ENCODE assay signal across 26 mouse cellular contexts in genomic region chr12:50851644-50852043, GRCm38 (mm10).
DNase-seq lines count a peak whose midpoint lies in the region; ATAC-seq and TF ChIP-seq lines count a peak whose summit lies in the region.
"Had no signal": no experiment of that assay in that cellular context is flagged by ENCODE, and none has a peak within 500 bp of the region (broad histone marks: within the 10 kb centered on the region; RNA-seq: fewer than 3 reads in every experiment).

No protein-coding gene starts in this region.

- H3K27ac ChIP-seq in forebrain, embryonic 12.5 days, result no peak overlapping the region
- no peak overlapping the region for H3K27ac ChIP-seq in forebrain, embryonic 13.5 days
- no peak overlapping the region for H3K27ac ChIP-seq in neural tube, embryonic 14.5 days (ENCODE audit: low read depth, low read length)
- H3K27ac ChIP-seq in left cerebral cortex, adult 2 months, result no peak overlapping the region
- H3K27ac ChIP-seq: embryonic facial prominence, embryonic 12.5 days; heart, adult 2 months; heart, embryonic 10.5 days; heart, embryonic 13.5 days; hindbrain, embryonic 14.5 days; hindbrain, postnatal 0 days had no signal

- intact Hi-C loops in left cerebral cortex, adult 2 months (cut with DNase I), result no loop called here

- no peak overlapping the region for H3K4me2 ChIP-seq in forebrain, embryonic 12.5 days
- H3K4me2 ChIP-seq in forebrain, embryonic 13.5 days, result no peak overlapping the region
- no peak overlapping the region for H3K4me2 ChIP-seq in neural tube, embryonic 14.5 days (ENCODE audit: low read depth, low read length)
- H3K4me2 ChIP-seq: embryonic facial prominence, embryonic 12.5 days; heart, embryonic 13.5 days; hindbrain, embryonic 14.5 days had no signal

- 57% methylated on average over 3 of the region's 3 CpGs for WGBS in forebrain, embryonic 12.5 days
- WGBS in forebrain, embryonic 13.5 days, result 50% methylated on average over 3 of the region's 3 CpGs
- WGBS in neural tube, embryonic 14.5 days, result 55% methylated on average over 3 of the region's 3 CpGs

- H3K4me1 ChIP-seq in forebrain, embryonic 12.5 days, result no peaks in the 10 kb centered on the region
- H3K4me1 ChIP-seq in forebrain, embryonic 13.5 days, result peaks cover 8% of the 10 kb centered on the region; the same call in 1 of the 2 replicates
- no peaks in the 10 kb centered on the region for H3K4me1 ChIP-seq in neural tube, embryonic 14.5 days (ENCODE audit: control insufficient read depth, insufficient read depth, low read length)
- H3K4me1 ChIP-seq: embryonic facial prominence, embryonic 12.5 days; heart, embryonic 10.5 days; heart, embryonic 13.5 days had no signal

- no peaks in the 10 kb centered on the region for H3K27me3 ChIP-seq in forebrain, embryonic 12.5 days
- no peaks in the 10 kb centered on the region for H3K27me3 ChIP-seq in forebrain, embryonic 13.5 days
- H3K27me3 ChIP-seq in neural tube, embryonic 14.5 days (ENCODE audit: control insufficient read depth, insufficient read depth, low read length), result no peaks in the 10 kb centered on the region
- H3K27me3 ChIP-seq: embryonic facial prominence, embryonic 12.5 days; heart, embryonic 13.5 days had no signal

- H3K4me3 ChIP-seq in forebrain, embryonic 12.5 days (replicated peaks), result no peak overlapping the region
- no peak overlapping the region for H3K4me3 ChIP-seq in forebrain, embryonic 13.5 days
- H3K4me3 ChIP-seq in neural tube, embryonic 14.5 days (ENCODE audit: low read depth, low read length), result no peak overlapping the region
- no peak overlapping the region for H3K4me3 ChIP-seq in left cerebral cortex, adult 2 months
- H3K4me3 ChIP-seq: embryonic facial prominence, embryonic 12.5 days; erythroblast, embryonic 14.5 days; heart, adult 2 months; heart, embryonic 10.5 days; heart, embryonic 13.5 days had no signal

- H3K9me3 ChIP-seq in forebrain, embryonic 12.5 days, result no peaks in the 10 kb centered on the region
- no peaks in the 10 kb centered on the region for H3K9me3 ChIP-seq in forebrain, embryonic 13.5 days (replicated peaks)
- no peaks in the 10 kb centered on the region for H3K9me3 ChIP-seq in neural tube, embryonic 14.5 days (ENCODE audit: control insufficient read depth, low read length)
- H3K9me3 ChIP-seq: embryonic facial prominence, embryonic 12.5 days; heart, embryonic 10.5 days; heart, embryonic 13.5 days had no signal

- no peak overlapping the region for H3K9ac ChIP-seq in forebrain, embryonic 12.5 days
- no peak overlapping the region for H3K9ac ChIP-seq in forebrain, embryonic 13.5 days
- no peak overlapping the region for H3K9ac ChIP-seq in neural tube, embryonic 14.5 days (replicated peaks; ENCODE audit: low read depth, low read length)
- H3K9ac ChIP-seq: embryonic facial prominence, embryonic 12.5 days; heart, embryonic 13.5 days; hindbrain, embryonic 14.5 days had no signal

- peak; percentile 38 for DNase-seq in brain, embryonic 14.5 days (ENCODE audit: low read depth)
- peak; percentile 76 for DNase-seq in retina, postnatal 1 day
- DNase-seq in left cerebral cortex, adult 2 months (ENCODE audit: extremely low spot score in 1 of 2, low spot score in 2 of 2), result no peak
- DNase-seq: adrenal gland, adult 8-10 months; adrenal gland, postnatal 25 days; cerebellum, adult 18-20 months; cerebellum, adult 9-10 months; cerebellum, postnatal 14 days; gastrocnemius, postnatal 10 days; gastrocnemius, postnatal 36 days; heart, adult 2 months; heart, postnatal 14 days; heart, postnatal 4 days had no signal

- TF ChIP-seq CTCF in brain, embryonic 14.5 days (IDR thresholded peaks at IDR 0.05; ENCODE audit: borderline replicate concordance, extremely low read depth, insufficient read depth, insufficient read length), result no peak
- no peak for TF ChIP-seq CTCF in left cerebral cortex, adult 2 months (IDR thresholded peaks at IDR 0.05)

- TF ChIP-seq POLR2A in brain, embryonic 14.5 days (IDR thresholded peaks at IDR 0.05; ENCODE audit: borderline replicate concordance, extremely low read depth, insufficient read depth, insufficient read length, poor library complexity, severe bottlenecking), result no peak

- H3K36me3 ChIP-seq in forebrain, embryonic 12.5 days (replicated peaks), result no peaks in the 10 kb centered on the region
- no peaks in the 10 kb centered on the region for H3K36me3 ChIP-seq in forebrain, embryonic 13.5 days (ENCODE audit: poor library complexity, severe bottlenecking)
- H3K36me3 ChIP-seq in neural tube, embryonic 14.5 days (ENCODE audit: control insufficient read depth, insufficient read depth, low read length), result no peaks in the 10 kb centered on the region
- H3K36me3 ChIP-seq: embryonic facial prominence, embryonic 12.5 days; heart, embryonic 10.5 days; heart, embryonic 13.5 days had no signal

- ATAC-seq in forebrain, embryonic 12.5 days (ENCODE audit: low FRiP score), result peak; percentile 86; the same call in 1 of the 2 replicates
- ATAC-seq in forebrain, embryonic 13.5 days, result no peak; the same call in 1 of the 2 replicates
- ATAC-seq in neural tube, embryonic 14.5 days (ENCODE audit: low read depth), result peak; percentile 79; the same call in 1 of the 2 replicates
- ATAC-seq: activated CD4-positive, CD25-positive, alpha-beta regulatory T cell, adult 4 months; CD4-positive, CD25-positive, alpha-beta regulatory T cell, adult 4 months; hindbrain, postnatal 0 days; inflammation-experienced regulatory T-cells, adult 6 months; intestine, embryonic 16.5 days had no signal

Comparison
In these comparisons a context has a peak if more than half of its experiments do, and no peak if none do; other contexts are left out.
1. DNase-seq: peak in brain, embryonic 14.5 days (single experiment) and retina, postnatal 1 day (single experiment); none in left cerebral cortex, adult 2 months (0 of 2).